Mouse (Mus musculus) gastrocnemius, adult 18-20 months (tissue): ENCODE data around the gene Gorasp1. TPM values are rescaled to one million over a fixed set of nuclear protein-coding genes. Genes with fewer than 3 reads are reported as not detected.

ENCODE experiments used
- total RNA-seq, 2 experiments: library from RNA; stranded (reverse); gene quantifications; 2 replicates each; pipeline ENCODE4 v1.2.3; 2021

The Gorasp1 gene
- total RNA-seq, 2 experiments from 2014 or later, result 21.0 to 21.6 TPM

Other genes with a start within 250 kb of the Gorasp1 start
- not detected for gene Scn10a, start 218.2 kb downstream of the Gorasp1 start, total RNA-seq
- not detected for gene Scn11a, start 112.1 kb downstream of the Gorasp1 start, total RNA-seq
- 10 to 100 TPM; 10.4 to 11.1 TPM for gene Wdr48, start 42.7 kb downstream of the Gorasp1 start, total RNA-seq
- not detected for gene Ttc21a, start within 50 bp of the Gorasp1 start, total RNA-seq
- gene Csrnp1, start 47.1 kb upstream of the Gorasp1 start, total RNA-seq, result 10 to 100 TPM; 11.4 to 27.0 TPM
- gene Xirp1, start 86.0 kb upstream of the Gorasp1 start, total RNA-seq, result 100 to 1,000 TPM in 1 of 2 experiments, 10 to 100 TPM in 1; 81.3 to 590 TPM
- under 1 TPM in 1 of 2 experiments, not detected in 1; 0.21 TPM for gene Cx3cr1, start 132.3 kb upstream of the Gorasp1 start, total RNA-seq
- gene Ccr8, start 154.5 kb upstream of the Gorasp1 start, total RNA-seq, result not detected
- gene Slc25a38, start 172.8 kb upstream of the Gorasp1 start, total RNA-seq, result 10 to 100 TPM; 11.6 to 11.7 TPM
- 100 to 1,000 TPM; 401 to 460 TPM for gene Rpsa, start 190.1 kb upstream of the Gorasp1 start, total RNA-seq
- gene Mobp, start 212.1 kb upstream of the Gorasp1 start, total RNA-seq, result not detected